Mouse (Mus musculus) liver, postnatal 0 days (tissue): ENCODE data around the gene Fzd10.

ENCODE experiments used
- CTCF ChIP-seq: sonication (generic); IDR thresholded peaks from 2 replicates; pipeline ENCODE4 v1.5.1; 2016; ENCODE audit warnings: antibody characterized with exemption, low read depth
- EP300 ChIP-seq: IDR thresholded peaks from 2 replicates; pipeline ENCODE4 v1.6.1; 2016; ENCODE audit warnings: antibody characterized with exemption, low read depth, mild to moderate bottlenecking

DNA sequence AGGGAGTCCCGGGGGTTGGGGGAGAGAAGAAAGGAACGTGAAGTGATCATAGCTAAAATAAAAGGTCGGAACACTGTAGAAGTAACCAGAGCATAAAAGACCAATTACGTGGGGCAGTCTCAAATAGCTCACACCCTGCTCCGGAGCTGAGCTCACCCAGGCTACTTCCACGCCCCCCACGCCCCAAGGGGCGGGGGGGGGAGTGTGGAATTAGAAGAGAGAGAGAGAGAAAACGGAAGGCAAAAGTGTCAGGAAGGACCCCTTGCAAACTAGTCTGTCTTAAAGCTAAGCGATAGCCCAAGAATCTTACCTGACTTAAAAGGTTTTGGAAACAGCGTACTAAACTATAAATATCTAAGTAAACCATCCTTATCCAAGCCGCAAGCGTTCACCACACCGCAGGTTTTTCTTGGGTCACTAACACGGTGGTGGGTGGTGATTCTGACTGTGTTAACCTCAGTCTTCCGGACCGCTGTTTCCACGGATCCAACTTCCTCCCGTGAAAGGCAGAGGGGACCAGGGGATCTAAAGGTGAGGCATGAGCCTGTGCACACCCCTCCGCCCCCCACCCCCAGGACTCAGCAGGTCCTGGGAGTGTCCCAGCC is 1.8 kb upstream of the Fzd10 start:
- TF ChIP-seq CTCF (no peak), EP300 (no peak)
